Mouse (Mus musculus): Measurements from ENCODE around the gene Osbpl10.

- TF ChIP-seq GATA1 (IDR thresholded peaks at IDR 0.05; ENCODE audit: low read length) (no peak), TAL1 (IDR thresholded peaks at IDR 0.05; ENCODE audit: low read length) (no peak)
These were observed 60.9 kb downstream of the Osbpl10 start for GRCm38 (mm10) chr9:115039245-115039644.

Measured in erythroblast, embryonic 14.5 days (primary cell).